ENCODE assay signal across 7 mouse cellular contexts in genomic region chr2:26380871-26381270, GRCm38 (mm10). TPM values are rescaled to one million over a fixed set of nuclear protein-coding genes. Genes with fewer than 3 reads are reported as not detected.
A peak's percentile ranks its signal among the peaks of the same experiment; 100 is the strongest.
DNase-seq lines count a peak whose midpoint lies in the region; ATAC-seq and TF ChIP-seq lines count a peak whose summit lies in the region.
"Not testable (repeated sequence)": the region's sequence is repeated elsewhere in the genome, so short reads cannot be mapped to it uniquely, and the experiment has no call there.

No protein-coding gene starts in this region.

- not testable (repeated sequence) for DNase-seq in cerebellum, adult 2 months; lung, postnatal 0 days (ENCODE audit: low spot score)

- not testable (repeated sequence) for H3K27ac ChIP-seq in cerebellum, adult 2 months (ENCODE audit: insufficient read depth, low read length); heart, embryonic 16.5 days (ENCODE audit: low read length); intestine, postnatal 0 days (ENCODE audit: low read depth, low read length); limb, embryonic 15.5 days; lung, postnatal 0 days (ENCODE audit: low read length); neural tube, embryonic 12.5 days
- peak overlapping the region; percentile 66; the same call in 1 of the 2 replicates for H3K27ac ChIP-seq in forebrain, embryonic 13.5 days

- not testable (repeated sequence) for TF ChIP-seq EP300 in lung, postnatal 0 days (IDR thresholded peaks at IDR 0.05)

- not testable (repeated sequence) for H3K4me1 ChIP-seq in cerebellum, adult 2 months (ENCODE audit: control insufficient read depth, insufficient read depth, low read length); heart, embryonic 16.5 days (ENCODE audit: control insufficient read depth, insufficient read depth, low read length); intestine, postnatal 0 days (replicated peaks; ENCODE audit: control insufficient read depth, insufficient read depth, low read length); limb, embryonic 15.5 days; lung, postnatal 0 days (ENCODE audit: insufficient read depth, low read depth, low read length); neural tube, embryonic 12.5 days
- peaks cover 16% of the 10 kb centered on the region for H3K4me1 ChIP-seq in forebrain, embryonic 13.5 days

- H3K9ac ChIP-seq in forebrain, embryonic 13.5 days = peak overlapping the region; percentile 85
- peak overlapping the region; percentile 87 for H3K9ac ChIP-seq in heart, embryonic 16.5 days (ENCODE audit: low read length)
- H3K9ac ChIP-seq in intestine, postnatal 0 days (ENCODE audit: low read depth, low read length) = 0 out of 2 replicates have a peak overlapping the region, but pooled peaks have one; percentile 51
- not testable (repeated sequence) for H3K9ac ChIP-seq in limb, embryonic 15.5 days; lung, postnatal 0 days (replicated peaks; ENCODE audit: low read depth)
- H3K9ac ChIP-seq in neural tube, embryonic 12.5 days = peak overlapping the region; percentile 80

- not testable (repeated sequence) for TF ChIP-seq CTCF in cerebellum, adult 2 months (IDR thresholded peaks at IDR 0.05; ENCODE audit: borderline replicate concordance, insufficient read depth, low read depth, low read length); intestine, postnatal 0 days (IDR thresholded peaks at IDR 0.05; ENCODE audit: low read depth); lung, postnatal 0 days (IDR thresholded peaks at IDR 0.05)

- H3K27me3 ChIP-seq in cerebellum, adult 2 months (ENCODE audit: control insufficient read depth, insufficient read depth, low read length); forebrain, embryonic 13.5 days; heart, embryonic 16.5 days (ENCODE audit: control insufficient read depth, insufficient read depth, low read length); intestine, postnatal 0 days (replicated peaks; ENCODE audit: control insufficient read depth, insufficient read depth, low read length); limb, embryonic 15.5 days; lung, postnatal 0 days (replicated peaks; ENCODE audit: insufficient read depth, low read length); neural tube, embryonic 12.5 days (replicated peaks): not testable (repeated sequence)

- peak overlapping the region; percentile 98 for H3K4me2 ChIP-seq in forebrain, embryonic 13.5 days
- H3K4me2 ChIP-seq in heart, embryonic 16.5 days (ENCODE audit: low read depth, low read length) = peak overlapping the region; percentile 86
- peak overlapping the region; percentile 79 for H3K4me2 ChIP-seq in intestine, postnatal 0 days (replicated peaks; ENCODE audit: low read depth)
- peak overlapping the region; percentile 84 for H3K4me2 ChIP-seq in limb, embryonic 15.5 days
- peak overlapping the region; percentile 92 for H3K4me2 ChIP-seq in lung, postnatal 0 days (replicated peaks; ENCODE audit: low read depth, low read length)
- H3K4me2 ChIP-seq in neural tube, embryonic 12.5 days (replicated peaks) = peak overlapping the region; percentile 87

- peaks cover 68% of the 10 kb centered on the region for H3K36me3 ChIP-seq in forebrain, embryonic 13.5 days (ENCODE audit: poor library complexity, severe bottlenecking)
- peaks cover 52% of the 10 kb centered on the region for H3K36me3 ChIP-seq in heart, embryonic 16.5 days (ENCODE audit: control insufficient read depth, insufficient read depth)
- H3K36me3 ChIP-seq in intestine, postnatal 0 days (ENCODE audit: control insufficient read depth, insufficient read depth) = peaks cover 48% of the 10 kb centered on the region
- H3K36me3 ChIP-seq in limb, embryonic 15.5 days = peaks cover 72% of the 10 kb centered on the region
- H3K36me3 ChIP-seq in lung, postnatal 0 days (ENCODE audit: insufficient read depth, low read length) = peaks cover 22% of the 10 kb centered on the region
- peaks cover 65% of the 10 kb centered on the region for H3K36me3 ChIP-seq in neural tube, embryonic 12.5 days

- peak overlapping the region; percentile 84 for H3K4me3 ChIP-seq in cerebellum, adult 2 months (replicated peaks; ENCODE audit: insufficient read depth, low read depth, low read length)
- peak overlapping the region; percentile 87 for H3K4me3 ChIP-seq in forebrain, embryonic 13.5 days
- peak overlapping the region; percentile 87 for H3K4me3 ChIP-seq in heart, embryonic 16.5 days (ENCODE audit: low read length)
- H3K4me3 ChIP-seq in intestine, postnatal 0 days (ENCODE audit: low read depth, low read length) = peak overlapping the region; percentile 61
- H3K4me3 ChIP-seq in limb, embryonic 15.5 days = peak overlapping the region; percentile 81
- H3K4me3 ChIP-seq in lung, postnatal 0 days (ENCODE audit: low read depth, low read length) = peak overlapping the region; percentile 55
- peak overlapping the region; percentile 83 for H3K4me3 ChIP-seq in neural tube, embryonic 12.5 days

- TF ChIP-seq POLR2A in cerebellum, adult 2 months (IDR thresholded peaks at IDR 0.05; ENCODE audit: borderline replicate concordance, insufficient read depth, low read length) = not testable (repeated sequence)

- 27% methylated on average over 6 of the region's 6 CpGs for WGBS in cerebellum, adult 2 months
- whole genome bisulfite sequencing in forebrain, embryonic 13.5 days = 38% methylated on average over 6 of the region's 6 CpGs
- 27% methylated on average over 6 of the region's 6 CpGs for WGBS in heart, embryonic 16.5 days
- WGBS in intestine, postnatal 0 days = 29% methylated on average over 6 of the region's 6 CpGs
- 37% methylated on average over 6 of the region's 6 CpGs for WGBS in limb, embryonic 15.5 days
- 31% methylated on average over 6 of the region's 6 CpGs for WGBS in lung, postnatal 0 days
- WGBS in neural tube, embryonic 12.5 days = 37% methylated on average over 6 of the region's 6 CpGs

- ATAC-seq in forebrain, embryonic 13.5 days = peak; percentile 52
- ATAC-seq in heart, embryonic 16.5 days (replicated peaks; ENCODE audit: extremely low read depth, insufficient read depth, low FRiP score); limb, embryonic 15.5 days (ENCODE audit: insufficient number of reproducible peaks, low FRiP score, low TSS enrichment, low read depth); lung, postnatal 0 days; neural tube, embryonic 12.5 days (ENCODE audit: low FRiP score, low read depth): not testable (repeated sequence)
- ATAC-seq in intestine, postnatal 0 days = 0 out of 2 replicates have a peak, but pooled peaks have one; percentile 2

- H3K9me3 ChIP-seq in forebrain, embryonic 13.5 days (replicated peaks); heart, embryonic 16.5 days (replicated peaks; ENCODE audit: control insufficient read depth, low read length); intestine, postnatal 0 days (ENCODE audit: control insufficient read depth); limb, embryonic 15.5 days; lung, postnatal 0 days (ENCODE audit: low read length); neural tube, embryonic 12.5 days: not testable (repeated sequence)

RNA-seq across cellular contexts. Expression of gene Snapc4, which starts 0.4 kb away (rescaled TPM):
- 59.2 and 63.9 TPM in 2 replicates for polyA plus RNA-seq in cerebellum, adult 2 months (2012; rRNA removed)
- 25.1 and 30.9 TPM in 2 replicates for polyA plus RNA-seq in forebrain, embryonic 13.5 days (2015; fragmentation: Nextera tagmentation; extraction: Ambion mirVana)
- 14.8 and 18.5 TPM in 2 replicates for polyA plus RNA-seq in heart, embryonic 16.5 days (2015; fragmentation: Nextera tagmentation; extraction: Ambion mirVana)
- 5.6 and 6.7 TPM in 2 replicates for polyA plus RNA-seq in intestine, postnatal 0 days (2015; fragmentation: Nextera tagmentation; extraction: Ambion mirVana)
- 23.7 and 25.8 TPM in 2 replicates for polyA plus RNA-seq in limb, embryonic 15.5 days (2015; fragmentation: Nextera tagmentation; extraction: Ambion mirVana)
- 7.4 and 9.3 TPM in 2 replicates for polyA plus RNA-seq in lung, postnatal 0 days (2015; fragmentation: Nextera tagmentation; extraction: Ambion mirVana)
- polyA plus RNA-seq in neural tube, embryonic 12.5 days (2016; fragmentation: Nextera tagmentation; extraction: Ambion mirVana) = 33.4 and 34.6 TPM in 2 replicates

RNA-seq across cellular contexts. Expression of gene Entr1, which starts 8.2 kb away (rescaled TPM):
- polyA plus RNA-seq in cerebellum, adult 2 months (2012; rRNA removed) = 288 and 289 TPM in 2 replicates
- 156 and 164 TPM in 2 replicates for polyA plus RNA-seq in forebrain, embryonic 13.5 days (2015; fragmentation: Nextera tagmentation; extraction: Ambion mirVana)
- polyA plus RNA-seq in heart, embryonic 16.5 days (2015; fragmentation: Nextera tagmentation; extraction: Ambion mirVana) = 81.4 and 86.0 TPM in 2 replicates
- polyA plus RNA-seq in intestine, postnatal 0 days (2015; fragmentation: Nextera tagmentation; extraction: Ambion mirVana) = 45.6 and 49.3 TPM in 2 replicates
- 111 and 121 TPM in 2 replicates for polyA plus RNA-seq in limb, embryonic 15.5 days (2015; fragmentation: Nextera tagmentation; extraction: Ambion mirVana)
- 75.3 and 85.5 TPM in 2 replicates for polyA plus RNA-seq in lung, postnatal 0 days (2015; fragmentation: Nextera tagmentation; extraction: Ambion mirVana)
- polyA plus RNA-seq in neural tube, embryonic 12.5 days (2016; fragmentation: Nextera tagmentation; extraction: Ambion mirVana) = 177 and 180 TPM in 2 replicates

RNA-seq across cellular contexts. Expression of gene Pmpca, which starts 8.3 kb away (rescaled TPM):
- polyA plus RNA-seq in cerebellum, adult 2 months (2012; rRNA removed) = 98.2 and 104 TPM in 2 replicates
- 103 and 111 TPM in 2 replicates for polyA plus RNA-seq in forebrain, embryonic 13.5 days (2015; fragmentation: Nextera tagmentation; extraction: Ambion mirVana)
- polyA plus RNA-seq in heart, embryonic 16.5 days (2015; fragmentation: Nextera tagmentation; extraction: Ambion mirVana) = 118 and 119 TPM in 2 replicates
- polyA plus RNA-seq in intestine, postnatal 0 days (2015; fragmentation: Nextera tagmentation; extraction: Ambion mirVana) = 46.4 and 47.6 TPM in 2 replicates
- polyA plus RNA-seq in limb, embryonic 15.5 days (2015; fragmentation: Nextera tagmentation; extraction: Ambion mirVana) = 91.1 and 95.2 TPM in 2 replicates
- polyA plus RNA-seq in lung, postnatal 0 days (2015; fragmentation: Nextera tagmentation; extraction: Ambion mirVana) = 39.0 and 42.0 TPM in 2 replicates
- 113 and 115 TPM in 2 replicates for polyA plus RNA-seq in neural tube, embryonic 12.5 days (2016; fragmentation: Nextera tagmentation; extraction: Ambion mirVana)

RNA-seq across cellular contexts. Expression of gene Card9, which starts 20.2 kb away (rescaled TPM):
- 5.7 and 6.2 TPM in 2 replicates for polyA plus RNA-seq in cerebellum, adult 2 months (2012; rRNA removed)
- 0.72 and 2.0 TPM in 2 replicates for polyA plus RNA-seq in forebrain, embryonic 13.5 days (2015; fragmentation: Nextera tagmentation; extraction: Ambion mirVana)
- 1.0 and 1.2 TPM in 2 replicates for polyA plus RNA-seq in heart, embryonic 16.5 days (2015; fragmentation: Nextera tagmentation; extraction: Ambion mirVana)
- polyA plus RNA-seq in intestine, postnatal 0 days (2015; fragmentation: Nextera tagmentation; extraction: Ambion mirVana) = 0.26 and 0.33 TPM in 2 replicates
- polyA plus RNA-seq in limb, embryonic 15.5 days (2015; fragmentation: Nextera tagmentation; extraction: Ambion mirVana) = 0.83 and 1.1 TPM in 2 replicates
- 9.9 and 10.9 TPM in 2 replicates for polyA plus RNA-seq in lung, postnatal 0 days (2015; fragmentation: Nextera tagmentation; extraction: Ambion mirVana)
- 1.0 and 1.7 TPM in 2 replicates for polyA plus RNA-seq in neural tube, embryonic 12.5 days (2016; fragmentation: Nextera tagmentation; extraction: Ambion mirVana)

RNA-seq across cellular contexts. Expression of gene Inpp5e, which starts 28.1 kb away (rescaled TPM):
- 60.2 and 67.9 TPM in 2 replicates for polyA plus RNA-seq in cerebellum, adult 2 months (2012; rRNA removed)
- 18.9 and 19.8 TPM in 2 replicates for polyA plus RNA-seq in forebrain, embryonic 13.5 days (2015; fragmentation: Nextera tagmentation; extraction: Ambion mirVana)
- 15.0 and 15.3 TPM in 2 replicates for polyA plus RNA-seq in heart, embryonic 16.5 days (2015; fragmentation: Nextera tagmentation; extraction: Ambion mirVana)
- 6.8 TPM in 2 replicates for polyA plus RNA-seq in intestine, postnatal 0 days (2015; fragmentation: Nextera tagmentation; extraction: Ambion mirVana)
- polyA plus RNA-seq in limb, embryonic 15.5 days (2015; fragmentation: Nextera tagmentation; extraction: Ambion mirVana) = 17.1 and 19.6 TPM in 2 replicates
- 11.0 and 11.2 TPM in 2 replicates for polyA plus RNA-seq in lung, postnatal 0 days (2015; fragmentation: Nextera tagmentation; extraction: Ambion mirVana)
- 29.7 and 32.7 TPM in 2 replicates for polyA plus RNA-seq in neural tube, embryonic 12.5 days (2016; fragmentation: Nextera tagmentation; extraction: Ambion mirVana)
